Mouse (Mus musculus) hindbrain, embryonic 11.5 days (tissue): ENCODE measurements at regions not wholly inside any gene's neighbourhood (a gene's known extent, or its start where the extent isn't known, plus 50 kb on each side); places are given as distances from the start of the nearest gene placed in this dataset.
A peak's percentile ranks its signal among the peaks of the same experiment; 100 is the strongest.

ENCODE experiments used
- ATAC-seq: fragments of 200-750 bp; cut with Nextera tagmentation; 2 replicates; pipeline ENCODE4 v1.8.0; 2017; ENCODE audit warnings: mild to moderate bottlenecking, moderate TSS enrichment, moderate library complexity; ENCODE audit not compliant: low FRiP score
- DNase-seq: peaks from one replicate; pipeline ENCODE4 v3.0.0-alpha.2; 2015; ENCODE audit warnings: low spot score
- H3K27ac ChIP-seq: fragments of 300-500 bp; sonication (generic); 2 replicates; pipeline ENCODE4 v1.5.1; 2014; ENCODE audit warnings: mild to moderate bottlenecking, low read depth, low read length
- H3K27me3 ChIP-seq: fragments of 300-500 bp; sonication (generic); 2 replicates; pipeline ENCODE4 v1.6.1; 2014; ENCODE audit warnings: mild to moderate bottlenecking, low read length, moderate library complexity, mixed read lengths; ENCODE audit not compliant: control insufficient read depth, insufficient read depth
- H3K36me3 ChIP-seq: fragments of 300-500 bp; sonication (generic); 2 replicates; pipeline ENCODE4 v1.6.1; 2014; ENCODE audit warnings: mild to moderate bottlenecking, low read length, moderate library complexity, mixed read lengths; ENCODE audit not compliant: control insufficient read depth, insufficient read depth
- H3K4me1 ChIP-seq: fragments of 300-500 bp; sonication (generic); replicated peaks from 2 replicates; pipeline ENCODE4 v1.6.1; 2014; ENCODE audit warnings: low read length, mixed read lengths; ENCODE audit not compliant: control insufficient read depth, insufficient read depth
- H3K4me2 ChIP-seq: fragments of 300-500 bp; sonication (generic); replicated peaks from 2 replicates; pipeline ENCODE4 v1.6.1; 2014; ENCODE audit warnings: mild to moderate bottlenecking, low read depth, low read length
- H3K4me3 ChIP-seq: fragments of 300-500 bp; sonication (generic); 2 replicates; pipeline ENCODE4 v1.5.1; 2014; ENCODE audit warnings: low read depth, low read length
- H3K9ac ChIP-seq: fragments of 300-500 bp; sonication (generic); 2 replicates; pipeline ENCODE4 v1.6.1; 2014; ENCODE audit warnings: low read depth, low read length
- H3K9me3 ChIP-seq: fragments of 300-500 bp; sonication (generic); 2 replicates; pipeline ENCODE4 v1.6.1; 2016; ENCODE audit warnings: low read length; ENCODE audit not compliant: control insufficient read depth
- WGBS: fragments of 180-500 bp; shearing (Covaris S2); extraction: QIAGEN DNeasy Blood & Tissue Kit; methylation state at CpG from one replicate; pipeline ENCODE4 v1.1.7; 2014; 5-methylcytosine and 5-hydroxymethylcytosine counted together

DNA sequence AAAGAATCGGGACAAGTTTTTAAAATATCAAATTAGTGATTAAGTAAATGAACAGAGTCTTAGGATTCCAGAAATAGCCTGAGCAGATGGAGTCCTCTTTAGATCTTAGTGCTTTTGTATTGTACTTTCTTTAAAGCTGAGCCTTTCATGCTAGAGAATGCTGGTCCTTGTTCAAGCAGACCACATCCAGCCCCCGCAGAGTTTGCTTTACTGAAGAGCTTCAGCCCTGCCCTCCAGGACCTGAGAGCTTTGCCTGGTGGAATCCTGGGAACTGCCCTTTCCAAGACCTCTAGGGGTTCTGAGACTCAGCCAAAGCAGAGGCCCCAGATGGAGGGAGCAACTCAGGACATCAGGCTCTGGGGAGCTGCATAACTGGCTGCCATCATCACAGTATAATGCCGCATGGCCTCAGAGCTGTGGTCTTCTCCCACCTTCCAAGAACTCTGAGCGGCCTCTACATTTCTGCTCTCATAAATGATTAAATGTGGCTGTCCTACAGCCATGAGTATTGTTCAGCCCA lies 153.6 kb upstream of the Sh3bp4 start:
- 75% methylated on average over 4 of the region's 4 CpGs for WGBS
- Histone ChIP-seq H3K9me3 (0 out of 2 replicates have a peak, but pooled peaks cover 2% of the 10 kb centered on the region), H3K4me2 (no peak overlapping the region), H3K36me3 (no peaks in the 10 kb centered on the region), H3K4me3 (no peak overlapping the region), H3K27me3 (no peaks in the 10 kb centered on the region), H3K9ac (no peak overlapping the region), H3K27ac (no peak overlapping the region), H3K4me1 (no peaks in the 10 kb centered on the region)
- DNase-seq, result no peak
- ATAC-seq, result no peak

- no peak overlapping the region for H3K4me2 ChIP-seq
- H3K27me3 ChIP-seq, result no peaks in the 10 kb centered on the region
- DNase-seq (no peak), ATAC-seq (no peak)
- no peak overlapping the region for H3K9ac ChIP-seq
- 77% methylated on average over 2 of the region's 2 CpGs for WGBS
- no peaks in the 10 kb centered on the region for H3K9me3 ChIP-seq
- H3K27ac ChIP-seq, result no peak overlapping the region
- H3K36me3 ChIP-seq, result no peaks in the 10 kb centered on the region
- no peak overlapping the region for H3K4me3 ChIP-seq
- 0 out of 2 replicates have a peak, but pooled peaks cover 3% of the 10 kb centered on the region for H3K4me1 ChIP-seq
Measured at GRCm38 (mm10) chr1:88921401-88921800, 148.8 kb upstream of the Sh3bp4 start.

DNA sequence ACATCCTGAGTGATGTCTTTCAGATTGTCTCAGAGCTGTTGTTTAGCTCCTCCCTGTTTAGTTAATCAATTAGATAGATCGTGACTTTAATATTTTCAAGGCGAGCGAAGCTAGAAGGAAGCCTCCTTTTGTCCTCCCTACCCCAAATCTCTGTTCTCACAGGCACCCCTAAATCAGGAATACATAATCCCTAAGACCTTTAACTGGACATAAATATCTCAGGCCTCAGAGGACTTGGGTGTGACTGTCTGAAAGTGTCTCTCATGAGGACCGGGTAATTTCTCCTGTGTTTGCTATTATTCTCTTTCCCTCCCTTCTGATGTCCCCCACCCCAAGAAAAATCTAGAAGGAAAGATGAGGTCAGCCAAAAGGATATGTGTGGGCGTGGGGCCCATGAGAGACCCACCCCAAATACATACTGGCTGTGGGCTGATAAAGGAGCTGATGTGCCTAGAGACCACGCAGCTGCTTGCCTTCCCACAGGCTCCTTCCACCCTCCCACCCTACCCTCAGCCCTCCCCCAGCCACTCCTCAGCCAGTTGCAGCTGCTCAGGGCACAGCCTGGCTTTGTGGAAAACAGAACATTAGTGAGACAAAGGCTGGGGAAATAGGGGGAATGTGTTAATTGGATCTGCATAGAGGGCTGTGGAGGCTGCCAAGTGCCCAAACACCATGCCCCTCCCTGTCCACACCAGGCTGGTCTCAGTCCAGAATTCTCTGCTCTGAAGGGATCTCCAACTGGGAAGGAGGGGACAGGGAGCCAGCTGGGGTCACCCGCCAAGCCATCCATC lies 146.2 kb upstream of the Sh3bp4 start:
- Histone ChIP-seq H3K4me2 (no peak overlapping the region), H3K9ac (no peak overlapping the region), H3K9me3 (no peaks in the 10 kb centered on the region), H3K36me3 (no peaks in the 10 kb centered on the region), H3K4me1 (0 out of 2 replicates have a peak, but pooled peaks cover 3% of the 10 kb centered on the region), H3K27me3 (no peaks in the 10 kb centered on the region), H3K27ac (peak overlapping the region; percentile 56), H3K4me3 (no peak overlapping the region)
- 53% methylated on average over 7 of the region's 7 CpGs for WGBS
- ATAC-seq (peak; percentile 95), DNase-seq (peak; percentile 63)

DNA sequence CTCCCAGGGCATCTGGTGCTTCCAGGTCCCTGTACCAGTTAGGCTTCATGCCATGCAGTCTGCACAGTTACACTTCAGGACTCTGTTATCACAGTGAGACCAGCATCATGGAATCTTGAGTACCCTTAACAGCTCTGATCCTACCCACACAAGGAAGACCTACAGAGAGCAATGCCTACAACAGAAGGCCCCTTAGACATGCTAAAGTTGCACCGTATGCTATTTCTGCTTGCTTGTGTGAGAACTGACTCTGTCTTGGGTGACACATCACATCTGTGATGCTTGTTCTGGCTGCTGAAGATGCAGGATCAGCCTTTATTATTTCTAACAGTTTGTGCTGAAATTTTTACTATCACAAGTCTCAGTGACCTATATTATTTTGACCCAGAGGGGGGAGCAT lies 135.0 kb upstream of the Sh3bp4 start:
- H3K9me3 ChIP-seq, result no peaks in the 10 kb centered on the region
- DNase-seq (no peak), ATAC-seq (no peak)
- H3K4me3 ChIP-seq, result no peak overlapping the region
- H3K27ac ChIP-seq, result no peak overlapping the region
- H3K4me2 ChIP-seq, result no peak overlapping the region
- H3K36me3 ChIP-seq, result no peaks in the 10 kb centered on the region
- 100% methylated on average over 1 of the region's 1 CpGs for WGBS
- H3K4me1 ChIP-seq, result no peaks in the 10 kb centered on the region
- H3K9ac ChIP-seq, result no peak overlapping the region
- no peaks in the 10 kb centered on the region for H3K27me3 ChIP-seq

- DNase-seq, result no peak
Measured at GRCm38 (mm10) chr1:88935779-88936178, 134.4 kb upstream of the Sh3bp4 start.

DNA sequence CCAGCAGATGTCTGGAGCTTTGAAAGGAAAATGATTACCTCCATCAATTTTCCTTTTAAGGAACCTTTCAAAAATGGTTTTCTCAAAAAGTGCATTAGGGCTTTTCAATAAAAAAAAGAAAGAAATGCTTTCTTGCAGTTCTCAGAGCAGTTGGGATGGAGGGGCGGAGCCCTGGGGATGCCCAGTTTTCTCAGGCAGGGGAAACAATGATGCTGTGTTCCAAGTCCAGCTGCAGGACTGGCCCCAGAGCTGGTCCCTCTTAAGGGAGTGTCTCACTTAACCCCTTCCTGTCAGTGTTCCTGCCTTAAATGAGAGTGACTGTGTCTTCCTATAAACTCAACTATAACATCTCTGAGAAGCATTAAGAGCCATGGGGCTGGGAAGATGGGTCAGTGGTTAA lies 132.9 kb upstream of the Sh3bp4 start:
- Histone ChIP-seq H3K36me3 (no peaks in the 10 kb centered on the region), H3K9me3 (no peaks in the 10 kb centered on the region), H3K4me1 (no peaks in the 10 kb centered on the region), H3K4me3 (no peak overlapping the region), H3K27ac (no peak overlapping the region), H3K4me2 (no peak overlapping the region), H3K27me3 (no peaks in the 10 kb centered on the region), H3K9ac (no peak overlapping the region)
- WGBS, result 80% methylated on average over 1 of the region's 1 CpGs
- ATAC-seq (peak; percentile 75), DNase-seq (no peak)

More at GRCm38 (mm10) chr1:88935779-88936178, 134.4 kb upstream of the Sh3bp4 start:
- no peak overlapping the region for H3K4me2 ChIP-seq
- H3K4me3 ChIP-seq, result no peak overlapping the region
- no peaks in the 10 kb centered on the region for H3K36me3 ChIP-seq
- H3K9me3 ChIP-seq, result no peaks in the 10 kb centered on the region
- no peak for ATAC-seq
- WGBS, result 88% methylated on average over 3 of the region's 3 CpGs
- no peak overlapping the region for H3K27ac ChIP-seq
- H3K9ac ChIP-seq, result no peak overlapping the region
- H3K4me1 ChIP-seq, result no peaks in the 10 kb centered on the region
- no peaks in the 10 kb centered on the region for H3K27me3 ChIP-seq

DNA sequence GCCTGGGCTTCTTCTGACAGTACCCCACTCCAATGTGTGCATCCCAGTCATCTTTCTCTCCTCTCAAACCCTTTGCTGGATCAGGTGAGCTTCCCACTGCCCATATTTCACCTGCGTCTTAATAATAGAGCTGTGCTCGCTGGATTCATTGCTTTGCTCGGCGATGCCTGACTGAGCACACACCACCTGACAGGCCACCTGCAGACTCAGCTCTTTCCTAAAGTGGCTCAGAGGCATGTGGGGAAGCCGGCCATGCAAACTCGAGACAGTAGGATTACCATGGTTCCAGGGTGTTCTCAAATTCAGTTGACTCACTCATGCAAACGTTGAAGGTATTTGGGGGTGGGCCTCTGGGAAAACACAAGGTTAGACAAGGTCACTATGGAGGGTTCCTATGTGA lies 131.8 kb upstream of the Sh3bp4 start:
- Histone ChIP-seq H3K4me1 (no peaks in the 10 kb centered on the region), H3K4me3 (no peak overlapping the region), H3K27ac (no peak overlapping the region), H3K36me3 (no peaks in the 10 kb centered on the region), H3K27me3 (no peaks in the 10 kb centered on the region), H3K4me2 (no peak overlapping the region), H3K9me3 (no peaks in the 10 kb centered on the region), H3K9ac (no peak overlapping the region)
- DNase-seq, result no peak
- 67% methylated on average over 7 of the region's 7 CpGs for WGBS
- ATAC-seq, result no peak

- Histone ChIP-seq H3K27me3 (no peaks in the 10 kb centered on the region), H3K4me3 (no peak overlapping the region), H3K4me1 (no peaks in the 10 kb centered on the region), H3K36me3 (no peaks in the 10 kb centered on the region), H3K9ac (no peak overlapping the region), H3K27ac (no peak overlapping the region), H3K4me2 (no peak overlapping the region), H3K9me3 (no peaks in the 10 kb centered on the region)
- no peak for DNase-seq
- 72% methylated on average over 8 of the region's 8 CpGs for WGBS
- ATAC-seq, result no peak
Measured at GRCm38 (mm10) chr1:88943039-88943438, 127.2 kb upstream of the Sh3bp4 start.

- Histone ChIP-seq H3K4me2 (no peak overlapping the region), H3K4me3 (no peak overlapping the region), H3K36me3 (no peaks in the 10 kb centered on the region), H3K27ac (no peak overlapping the region), H3K9ac (no peak overlapping the region), H3K4me1 (no peaks in the 10 kb centered on the region), H3K27me3 (no peaks in the 10 kb centered on the region), H3K9me3 (no peaks in the 10 kb centered on the region; the same call in 1 of the 2 replicates)
- DNase-seq (no peak), ATAC-seq (no peak)
- WGBS, result 87% methylated on average over 10 of the region's 10 CpGs
Measured at GRCm38 (mm10) chr1:88945868-88946267, 124.3 kb upstream of the Sh3bp4 start.
